Mouse (Mus musculus): Measurements from ENCODE around the gene Btnl9.
"Not testable (repeated sequence)": the region's sequence is repeated elsewhere in the genome, so short reads cannot be mapped to it uniquely, and the experiment has no call there.

Gene Btnl9

GRCm38 (mm10) chr11:49186955-49187488 lies at the start of gene Btnl9:
TSS of gene Btnl9 (minus strand) at chr11:49187159.
- DNase-seq (ENCODE audit: low read depth, low spot score), result no peak

GRCm38 (mm10) chr11:49235459-49236207 lies 48.7 kb upstream of the Btnl9 start:
- no peak for DNase-seq (ENCODE audit: low read depth, low spot score)

DNA sequence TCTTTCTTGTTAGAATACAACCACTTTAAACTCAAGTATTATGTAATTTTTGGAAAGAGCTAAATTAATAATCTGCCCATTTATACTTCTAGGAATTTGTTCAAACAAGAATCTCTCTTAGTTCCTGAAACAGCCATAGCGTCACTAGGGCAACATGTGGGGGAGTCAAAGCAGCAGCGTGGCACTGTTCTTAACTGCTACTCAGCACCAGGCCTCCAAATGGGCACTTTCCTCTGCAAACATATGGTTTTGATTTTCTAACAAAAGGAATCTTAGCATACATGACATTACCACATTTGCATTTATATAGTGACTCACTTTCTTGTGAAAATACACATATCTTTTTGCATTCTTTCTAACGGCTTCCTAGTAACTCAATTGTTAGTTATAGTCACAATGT lies 45.8 kb upstream of the Btnl9 start:
- no peak for DNase-seq (ENCODE audit: low read depth, low spot score)

DNA sequence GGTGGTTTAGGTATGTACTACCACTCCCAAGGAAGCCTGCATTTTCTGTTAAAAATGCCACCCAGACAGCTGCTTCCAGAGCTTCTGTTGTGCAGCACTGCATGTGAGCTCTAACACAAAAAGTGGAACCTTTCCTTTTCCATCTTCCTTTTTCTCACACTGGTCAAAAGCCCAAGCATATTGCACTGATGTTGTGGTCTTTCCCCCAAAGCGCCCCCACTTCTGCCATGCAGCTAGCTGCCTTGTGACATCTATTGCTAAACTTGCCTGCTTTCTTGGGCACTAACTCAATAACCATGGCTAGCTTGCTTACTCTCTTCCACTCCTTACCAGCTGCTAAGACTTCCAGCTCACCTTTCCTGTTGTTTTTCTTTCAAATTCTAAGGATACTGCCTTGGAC lies 37.5 kb upstream of the Btnl9 start:
- DNase-seq (ENCODE audit: low read depth, low spot score), result no peak

DNA sequence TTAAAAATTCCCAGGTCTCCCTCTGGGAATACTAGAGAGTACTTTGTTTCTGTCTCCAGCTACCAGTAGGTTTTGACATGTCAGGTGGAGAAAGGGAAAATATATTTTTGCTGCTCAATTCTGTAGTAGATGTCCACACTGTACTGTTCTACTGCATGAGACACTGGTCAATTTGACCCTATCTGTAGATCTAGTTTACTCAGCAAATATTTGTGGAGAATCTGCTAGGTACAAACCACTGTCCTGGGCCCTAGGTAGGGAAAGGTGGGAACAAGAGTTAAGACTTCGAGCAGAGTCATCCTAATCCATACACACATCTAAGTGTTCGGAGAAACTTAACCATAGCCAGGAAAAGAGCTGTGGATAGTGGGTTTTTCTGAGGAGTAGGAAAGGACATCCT lies 32.3 kb upstream of the Btnl9 start:
- no peak for DNase-seq (ENCODE audit: low read depth, low spot score)

DNA sequence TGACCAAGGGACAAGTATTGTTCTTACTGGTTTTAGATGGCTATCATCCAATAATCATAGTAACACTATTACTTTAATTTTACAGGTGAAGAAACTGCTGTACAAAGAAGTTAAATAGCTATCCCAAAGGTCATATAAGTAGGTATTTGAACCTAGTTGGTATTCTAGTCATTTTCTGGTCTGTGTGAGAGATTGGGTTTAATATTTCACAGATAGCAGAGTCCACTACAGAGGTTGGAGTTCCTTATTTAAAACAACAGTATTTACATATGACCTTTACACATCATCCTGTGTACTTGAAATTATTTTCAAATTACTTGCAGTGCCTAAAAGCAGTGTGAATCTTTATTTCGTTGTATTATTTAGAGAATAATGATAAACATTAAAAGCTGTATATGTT lies 26.5 kb upstream of the Btnl9 start:
- no peak for DNase-seq (ENCODE audit: low read depth, low spot score)

DNA sequence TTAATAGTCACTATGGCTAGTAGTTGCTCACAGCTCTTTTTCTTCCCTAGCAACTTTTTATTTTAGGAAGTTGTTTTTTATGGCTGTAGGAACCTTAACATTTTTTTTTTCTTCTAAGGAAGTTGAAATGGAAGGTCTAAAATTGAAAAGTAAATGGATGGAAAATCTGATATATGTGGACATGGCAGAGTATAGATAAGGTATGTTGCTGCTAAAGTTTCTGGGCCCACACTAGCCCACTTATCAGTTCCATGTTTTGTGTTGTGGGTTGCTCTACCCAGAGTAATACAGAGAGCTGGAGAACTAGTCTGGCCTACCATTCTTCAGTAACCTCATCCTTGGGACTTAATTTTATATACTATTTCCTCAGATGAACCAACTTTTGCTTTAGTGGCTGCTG lies 25.6 kb upstream of the Btnl9 start:
- DNase-seq (ENCODE audit: low read depth, low spot score), result no peak

DNA sequence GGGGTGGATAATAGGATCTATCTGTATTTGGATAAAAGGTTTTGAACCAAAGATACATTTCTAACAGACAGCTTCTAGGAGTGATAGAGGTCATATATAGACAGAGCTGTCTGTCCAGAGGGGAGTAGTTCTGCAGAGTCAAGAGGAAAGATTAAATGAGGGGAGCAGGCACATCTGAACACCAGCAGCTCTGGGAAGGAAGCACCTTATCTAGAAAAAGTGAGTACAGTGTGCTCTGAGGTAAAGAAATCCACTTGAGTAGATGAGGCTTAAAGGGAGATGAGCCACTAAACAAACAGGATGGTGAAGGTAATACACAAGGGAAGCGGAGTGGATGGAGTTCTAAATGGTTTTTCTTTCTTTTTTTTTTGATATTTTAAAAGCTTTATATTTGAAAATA lies 20.5 kb upstream of the Btnl9 start:
- DNase-seq (ENCODE audit: low read depth, low spot score), result no peak

DNA sequence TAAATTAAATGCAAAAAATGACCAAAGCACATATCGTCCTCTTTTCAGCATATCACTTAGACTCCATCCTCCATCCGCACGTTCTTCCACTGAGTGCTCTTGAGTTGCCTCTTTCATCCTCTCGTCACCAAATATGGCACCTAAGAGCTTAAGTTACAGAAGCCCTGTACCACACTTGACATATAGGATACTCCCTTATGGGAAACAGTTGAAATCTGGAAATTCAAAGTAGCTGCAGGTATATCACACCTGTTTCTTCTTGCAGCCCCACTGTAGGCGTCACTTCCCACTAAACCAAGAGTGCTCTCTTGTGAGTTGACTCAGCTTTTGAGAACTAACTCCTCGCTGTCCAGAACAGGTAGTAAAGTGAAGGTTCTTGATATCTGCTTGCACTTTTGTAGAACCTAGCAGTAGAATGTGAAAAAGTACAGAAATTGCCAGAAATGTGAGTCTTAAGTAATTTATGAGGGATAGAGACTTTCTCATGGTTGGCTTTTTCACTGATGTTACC lies 18.2 kb upstream of the Btnl9 start:
- no peak for DNase-seq (ENCODE audit: low read depth, low spot score)

DNA sequence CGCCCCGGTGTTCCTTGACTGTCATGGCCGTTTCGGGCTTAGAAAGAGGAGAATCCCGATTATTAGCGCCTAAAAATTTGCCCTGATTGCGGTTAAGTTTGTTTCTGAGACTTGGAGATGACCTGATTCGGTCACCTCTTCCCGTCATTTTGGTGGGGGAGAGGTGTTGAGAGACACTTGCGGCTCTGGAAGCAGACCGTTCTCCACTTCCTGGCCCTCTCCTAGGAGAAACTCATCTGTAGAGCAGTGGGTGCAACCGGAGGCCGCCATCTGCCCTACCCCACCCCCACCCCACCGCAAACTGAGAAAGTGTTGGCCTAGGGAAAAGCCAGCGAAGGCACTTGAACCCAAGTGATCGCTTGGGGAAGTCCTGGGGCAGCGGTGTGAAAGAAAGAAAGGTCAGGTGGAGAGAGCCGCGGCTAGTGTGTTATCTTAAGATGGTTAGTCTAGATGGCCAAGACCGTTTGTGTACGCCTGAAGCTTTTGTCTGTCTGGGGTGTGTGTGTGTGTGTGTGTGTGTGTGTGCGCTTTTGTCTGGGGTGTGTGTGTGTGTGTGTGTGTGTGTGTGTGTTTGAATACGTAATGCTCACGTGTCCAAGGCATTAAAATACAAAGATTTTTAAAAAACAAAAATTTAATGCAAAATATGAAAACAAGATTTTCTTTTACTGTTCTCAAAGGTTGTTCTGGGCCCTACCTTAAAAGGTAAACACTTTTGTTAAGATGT lies 17.0 kb upstream of the Btnl9 start:
- DNase-seq (ENCODE audit: low read depth, low spot score), result peak; percentile 61

GRCm38 (mm10) chr11:49203129-49203768 lies 16.3 kb upstream of the Btnl9 start, which contains the start of gene Zfp62:
TSS of gene Zfp62 (plus strand) at chr11:49203292.
- DNase-seq (ENCODE audit: low read depth, low spot score), result peak; percentile 90

DNA sequence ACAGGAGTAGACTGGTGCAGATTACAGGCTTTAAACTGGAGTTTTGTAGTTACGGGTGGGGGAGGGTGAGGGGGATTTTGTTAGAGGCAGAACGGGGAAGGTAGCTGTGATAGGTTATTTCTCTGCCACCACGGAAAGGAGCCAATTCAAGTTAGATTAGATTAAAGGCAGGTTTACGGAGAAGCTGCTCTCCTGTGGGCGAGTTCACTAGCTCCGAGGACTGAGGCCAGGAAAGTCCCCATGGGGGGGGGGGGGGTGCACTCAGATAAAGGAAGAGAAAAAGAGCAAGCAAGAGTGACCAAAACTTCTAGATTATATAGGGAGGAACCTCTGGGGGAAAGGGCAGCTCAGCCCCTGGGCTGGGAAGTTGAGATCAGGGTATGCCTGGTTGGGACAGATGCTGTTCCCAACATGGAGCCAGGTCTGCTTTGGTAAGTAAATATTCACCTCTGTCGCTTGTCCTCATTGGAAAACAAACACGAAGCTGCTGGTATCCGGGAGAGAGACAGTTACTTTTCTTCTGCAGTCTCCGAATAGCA lies 15.6 kb upstream of the Btnl9 start:
- DNase-seq (ENCODE audit: low read depth, low spot score), result peak; percentile 8

DNA sequence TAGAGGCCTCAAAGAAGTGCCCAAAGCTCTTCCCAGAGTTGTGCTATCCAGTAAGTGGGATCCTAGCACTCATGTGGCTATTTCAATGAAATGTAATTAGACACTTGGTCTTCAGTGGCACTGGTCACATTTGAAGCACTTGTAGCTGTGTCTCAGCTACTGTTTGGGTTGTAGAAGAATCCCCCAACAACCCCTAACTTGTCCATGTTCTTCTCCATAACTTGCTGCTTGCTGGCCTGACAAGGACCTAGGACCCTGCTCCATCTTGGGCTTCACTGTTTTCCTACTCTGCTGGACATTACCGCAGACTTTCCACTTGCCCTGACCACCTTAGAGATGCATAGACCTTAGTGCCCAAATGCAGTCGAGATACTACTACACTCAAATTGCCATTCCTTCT lies 15.1 kb upstream of the Btnl9 start:
- no peak for DNase-seq (ENCODE audit: low read depth, low spot score)

- DNase-seq (ENCODE audit: low read depth, low spot score), result no peak
These were observed 14.2 kb upstream of the Btnl9 start for GRCm38 (mm10) chr11:49201142-49201541.

GRCm38 (mm10) chr11:49200666-49201065 lies 13.7 kb upstream of the Btnl9 start:
- no peak for DNase-seq (ENCODE audit: low read depth, low spot score)

DNA sequence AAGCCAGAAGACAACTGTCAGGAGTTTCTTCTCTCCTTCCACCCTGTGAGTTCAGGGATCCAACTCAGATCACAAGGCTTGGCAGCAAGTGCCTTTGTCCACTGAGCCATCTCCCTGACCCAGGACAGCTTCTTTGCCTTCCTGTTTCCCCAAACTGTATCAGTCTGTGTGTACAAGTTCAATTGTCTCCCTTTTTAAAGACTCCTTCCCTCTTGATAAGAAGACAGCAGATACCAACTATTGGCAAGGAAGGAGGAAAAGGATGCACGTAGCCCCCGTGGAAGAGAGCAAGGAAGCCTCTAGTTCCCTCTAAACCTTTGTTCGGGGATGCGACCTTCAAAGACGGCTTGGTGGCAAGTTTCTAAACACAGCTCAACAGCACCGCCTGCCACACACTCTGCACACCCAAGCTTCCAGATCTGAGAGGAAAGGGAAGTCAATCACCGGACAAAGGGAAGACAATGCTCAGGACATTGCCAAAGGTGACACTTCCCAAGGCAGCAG lies 8.9 kb upstream of the Btnl9 start:
- no peak for DNase-seq (ENCODE audit: low read depth, low spot score)

DNA sequence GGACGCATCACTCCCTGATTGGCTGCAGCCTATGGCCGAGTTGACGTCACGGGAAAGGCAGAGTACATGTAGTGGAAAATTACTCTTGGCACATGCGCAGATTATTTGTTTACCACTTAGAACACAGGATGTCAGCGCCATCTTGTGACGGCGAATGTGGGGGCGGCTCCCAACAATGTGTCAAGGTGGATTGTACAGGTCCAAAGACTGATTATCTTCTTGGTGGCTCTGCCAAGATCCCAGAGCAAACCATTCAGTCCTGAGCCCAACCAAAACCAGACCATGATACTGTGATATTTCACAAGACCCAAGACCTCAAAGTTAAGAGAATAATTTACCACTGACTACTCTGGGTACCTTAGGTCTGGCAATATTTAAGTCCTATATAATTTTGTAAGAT lies 7.8 kb upstream of the Btnl9 start:
- DNase-seq (ENCODE audit: low read depth, low spot score), result not testable (repeated sequence)

- no peak for DNase-seq (ENCODE audit: low read depth, low spot score)
These were observed 4.1 kb upstream of the Btnl9 start for GRCm38 (mm10) chr11:49191083-49191482.

DNA sequence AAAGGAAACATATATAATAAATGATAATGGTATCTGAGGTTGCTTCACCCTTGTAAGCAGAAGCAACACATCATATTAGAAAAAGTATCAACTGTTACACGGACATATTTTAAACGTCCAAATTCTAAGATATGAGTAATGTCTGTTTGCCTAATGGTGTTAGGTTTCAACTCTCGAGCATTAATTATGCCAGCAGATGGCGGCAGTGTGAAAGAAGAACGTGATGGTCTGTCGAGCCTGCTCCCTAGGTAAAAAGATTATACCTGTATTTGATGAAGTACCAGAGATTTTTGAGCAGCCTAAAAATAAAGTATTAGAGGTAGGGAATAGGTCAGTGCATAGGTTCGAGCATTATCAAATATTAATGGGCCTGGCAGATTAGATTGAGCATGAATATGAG lies 2.8 kb upstream of the Btnl9 start:
- DNase-seq (ENCODE audit: low read depth, low spot score), result peak; percentile 35

DNA sequence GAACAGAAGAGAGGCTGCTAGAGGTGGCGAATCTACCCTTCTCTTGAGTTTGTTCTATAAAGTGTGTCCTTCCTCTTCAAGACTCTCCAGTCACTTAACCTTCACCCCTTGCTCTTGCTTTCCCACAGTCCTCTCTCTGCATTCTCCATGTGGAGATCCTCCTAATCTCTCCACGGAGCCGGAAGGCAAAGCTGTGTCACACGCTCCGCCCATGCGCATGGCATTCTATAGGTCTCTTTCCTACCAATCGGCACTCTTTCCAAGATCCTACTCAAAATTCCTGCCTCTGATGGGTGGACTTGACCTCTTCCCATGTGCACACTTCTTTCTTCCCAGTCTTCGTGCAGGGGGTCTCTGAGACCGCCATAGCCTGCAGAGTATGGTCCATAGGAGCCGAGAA lies 742 bp upstream of the Btnl9 start:
- DNase-seq (ENCODE audit: low read depth, low spot score), result no peak

DNA sequence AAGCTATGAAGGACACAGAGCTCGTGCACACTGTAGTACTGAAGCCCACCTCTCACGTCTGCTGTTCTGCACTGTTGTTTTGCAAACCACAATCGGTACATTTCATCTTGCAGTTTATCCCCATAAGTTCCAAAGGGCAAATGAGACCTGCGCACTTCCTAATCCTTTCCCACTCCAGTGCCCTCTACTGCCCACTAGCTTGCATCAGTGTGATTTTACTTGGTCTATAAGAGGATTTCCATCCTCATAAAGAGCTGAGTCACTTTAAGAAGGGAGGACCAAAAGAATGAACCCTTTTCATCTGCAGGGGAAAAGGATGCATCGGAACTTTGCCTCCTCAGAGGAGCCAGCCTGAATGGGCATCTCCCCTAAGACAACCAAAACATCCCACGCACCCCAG lies 507 bp downstream of the Btnl9 start:
- no peak for DNase-seq (ENCODE audit: low read depth, low spot score)

DNA sequence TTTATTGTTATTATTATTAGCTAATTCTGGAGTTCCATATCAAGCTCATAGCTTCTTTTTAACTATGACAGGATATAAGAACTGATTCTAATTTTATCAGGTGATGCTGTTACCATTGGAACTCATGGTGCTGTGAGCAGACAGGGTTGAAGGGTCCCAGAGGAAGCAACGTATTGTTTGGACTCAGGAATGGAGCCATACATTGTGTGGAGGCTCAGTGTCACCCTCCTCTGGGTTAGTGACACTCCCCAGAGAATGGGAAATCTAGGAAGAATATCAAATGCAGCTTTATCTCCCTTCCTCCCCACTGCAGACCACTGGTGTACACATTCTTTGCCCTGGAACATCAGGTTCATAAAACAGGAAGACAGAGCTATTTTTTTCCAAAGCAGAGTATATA lies 3.8 kb downstream of the Btnl9 start:
- DNase-seq (ENCODE audit: low read depth, low spot score), result no peak

Measured in forelimb bud, embryonic 11.5 days (tissue).